In genomic region chr19:27066449-27067181, GRCm38 (mm10) we compare ENCODE assay signal across 9 mouse cellular contexts.
DNase-seq lines count a peak whose midpoint lies in the region; ATAC-seq and TF ChIP-seq lines count a peak whose summit lies in the region.
"Had no signal": no experiment of that assay in that cellular context is flagged by ENCODE, and none has a peak within 500 bp of the region (broad histone marks: within the 10 kb centered on the region; RNA-seq: fewer than 3 reads in every experiment).

No protein-coding gene starts in this region.

- no peak overlapping the region for H3K4me3 ChIP-seq in hindbrain, embryonic 13.5 days
- H3K4me3 ChIP-seq in hindbrain, embryonic 10.5 days: no peak overlapping the region
- H3K4me3 ChIP-seq in forebrain, embryonic 13.5 days: 0 out of 2 replicates have a peak overlapping the region, but pooled peaks have one; percentile 10
- H3K4me3 ChIP-seq in layer of hippocampus, adult 2 months: no peak overlapping the region; the same call in 1 of the 2 replicates
- H3K4me3 ChIP-seq: heart, adult 2 months had no signal

- H3K27me3 ChIP-seq in hindbrain, embryonic 13.5 days: no peaks in the 10 kb centered on the region
- no peaks in the 10 kb centered on the region for H3K27me3 ChIP-seq in hindbrain, embryonic 10.5 days (ENCODE audit: insufficient read depth, poor library complexity, severe bottlenecking)
- H3K27me3 ChIP-seq in forebrain, embryonic 13.5 days: no peaks in the 10 kb centered on the region

- WGBS in hindbrain, embryonic 13.5 days: 47% methylated on average over 12 of the region's 12 CpGs
- 80% methylated on average over 12 of the region's 12 CpGs for WGBS in hindbrain, embryonic 10.5 days
- WGBS in forebrain, embryonic 13.5 days: 28% methylated on average over 12 of the region's 12 CpGs

- H3K9ac ChIP-seq in hindbrain, embryonic 13.5 days: no peak overlapping the region
- H3K9ac ChIP-seq in forebrain, embryonic 13.5 days: no peak overlapping the region

- peak; percentile 93 for ATAC-seq in hindbrain, embryonic 13.5 days (ENCODE audit: low FRiP score)
- peak; percentile 97 for ATAC-seq in forebrain, embryonic 13.5 days

- peak overlapping the region; percentile 52 for H3K27ac ChIP-seq in hindbrain, embryonic 13.5 days
- H3K27ac ChIP-seq in hindbrain, embryonic 10.5 days: no peak overlapping the region
- H3K27ac ChIP-seq in forebrain, embryonic 13.5 days: peak overlapping the region; percentile 63
- peak overlapping the region; percentile 37; the same call in 1 of the 2 replicates for H3K27ac ChIP-seq in layer of hippocampus, adult 2 months
- H3K27ac ChIP-seq: heart, adult 2 months had no signal

- H3K36me3 ChIP-seq in hindbrain, embryonic 13.5 days: no peaks in the 10 kb centered on the region
- no peaks in the 10 kb centered on the region for H3K36me3 ChIP-seq in hindbrain, embryonic 10.5 days
- no peaks in the 10 kb centered on the region for H3K36me3 ChIP-seq in forebrain, embryonic 13.5 days (ENCODE audit: poor library complexity, severe bottlenecking)

- no peaks in the 10 kb centered on the region for H3K9me3 ChIP-seq in hindbrain, embryonic 13.5 days
- H3K9me3 ChIP-seq in hindbrain, embryonic 10.5 days: no peaks in the 10 kb centered on the region
- H3K9me3 ChIP-seq in forebrain, embryonic 13.5 days (replicated peaks): no peaks in the 10 kb centered on the region

- H3K4me2 ChIP-seq in hindbrain, embryonic 13.5 days: peak overlapping the region; percentile 29
- H3K4me2 ChIP-seq in forebrain, embryonic 13.5 days: peak overlapping the region; percentile 43

- no peak for TF ChIP-seq CTCF in layer of hippocampus, adult 2 months (conservative IDR thresholded peaks at IDR 0.05)

- peaks cover 8% of the 10 kb centered on the region for H3K4me1 ChIP-seq in hindbrain, embryonic 13.5 days (replicated peaks)
- H3K4me1 ChIP-seq in hindbrain, embryonic 10.5 days (replicated peaks): 0 out of 2 replicates have a peak, but pooled peaks cover 10% of the 10 kb centered on the region
- H3K4me1 ChIP-seq in forebrain, embryonic 13.5 days: peaks cover 17% of the 10 kb centered on the region

- DNase-seq in hindbrain, embryonic 10.5 days (ENCODE audit: low spot score): no peak
- peak; percentile 49 to 53 for DNase-seq in adrenal gland, postnatal 36 days
- DNase-seq in layer of hippocampus, adult 2 months (ENCODE audit: low spot score in 2 of 2): peak; percentile 65 to 66
- peak; percentile 66 to 90 for DNase-seq in lung, postnatal 4 days
- peak; percentile 86 for DNase-seq in telencephalon, adult 2 months (ENCODE audit: low read depth, low spot score)
- no peak for DNase-seq in spleen, adult 18-20 months

Comparison
In these comparisons a context has a peak if more than half of its experiments do, and no peak if none do; other contexts are left out.
1. DNase-seq: peak in adrenal gland, postnatal 36 days (2 of 2), layer of hippocampus, adult 2 months (2 of 2), lung, postnatal 4 days (2 of 2) and telencephalon, adult 2 months (single experiment); none in hindbrain, embryonic 10.5 days (single experiment) and spleen, adult 18-20 months (0 of 2).